Mouse (Mus musculus): ENCODE results near the gene Tfpi. TPM values are rescaled to one million over a fixed set of nuclear protein-coding genes. Genes with fewer than 3 reads are reported as not detected.
"Not testable (repeated sequence)": the region's sequence is repeated elsewhere in the genome, so short reads cannot be mapped to it uniquely, and the experiment has no call there.

Tfpi gene
- polyA plus RNA-seq, 1 experiment from 2014 or later, result 24.6 TPM

DNA sequence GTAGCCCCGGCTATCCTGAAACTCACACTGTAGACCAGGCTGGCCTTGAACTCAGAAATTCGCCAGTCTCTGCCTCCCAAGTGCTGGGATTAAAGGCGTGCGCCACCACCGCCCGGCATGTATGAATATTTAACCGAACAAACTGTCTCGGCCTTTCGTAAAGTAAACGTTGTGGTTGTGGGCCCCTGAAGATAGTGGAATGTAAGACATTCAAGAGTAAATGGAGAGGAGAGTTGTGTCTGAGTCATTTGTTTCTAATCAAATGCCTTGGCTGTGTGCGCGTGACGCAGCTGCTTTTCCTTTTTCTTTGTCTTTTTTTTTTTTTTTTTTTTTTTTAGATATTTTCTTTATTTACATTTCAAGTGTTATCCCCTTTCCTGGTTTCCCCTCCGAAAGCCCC, 88.0 kb downstream of the Tfpi start:
- not testable (repeated sequence) for H3K4me3 ChIP-seq (replicated peaks); H3K27me3 ChIP-seq; ATAC-seq (ENCODE audit: insufficient number of reproducible peaks, low FRiP score, low TSS enrichment, low read depth); H3K9me3 ChIP-seq (replicated peaks); H3K27ac ChIP-seq (replicated peaks); H3K36me3 ChIP-seq; H3K4me1 ChIP-seq; H3K4me2 ChIP-seq (replicated peaks); H3K9ac ChIP-seq
- 57% methylated on average over 14 of the region's 14 CpGs for WGBS

DNA sequence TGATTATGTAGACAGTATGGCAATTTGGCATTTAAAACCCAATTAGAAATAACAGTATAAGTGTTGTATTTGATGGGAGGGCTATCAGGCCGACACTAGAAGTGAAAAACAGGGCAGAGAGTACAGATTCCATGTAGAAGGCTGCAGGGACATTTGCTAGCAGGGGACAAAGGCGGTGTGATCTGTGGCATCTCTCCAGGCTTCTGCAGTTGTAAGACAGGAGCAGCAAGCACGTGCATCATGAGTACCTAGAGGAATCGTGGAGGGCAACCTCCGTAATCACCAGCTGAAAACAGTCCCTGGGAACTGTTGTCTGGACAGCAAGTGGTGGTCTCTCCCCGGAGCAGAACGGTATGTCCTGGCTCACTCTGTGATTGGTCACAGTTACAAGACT, 88.6 kb downstream of the Tfpi start:
- peaks cover 3% of the 10 kb centered on the region; the same call in 1 of the 2 replicates for H3K4me1 ChIP-seq
- 61% methylated on average over 7 of the region's 7 CpGs for WGBS
- H3K4me2 ChIP-seq (replicated peaks), result no peak overlapping the region
- no peak overlapping the region for H3K27ac ChIP-seq (replicated peaks)
- ATAC-seq (ENCODE audit: insufficient number of reproducible peaks, low FRiP score, low TSS enrichment, low read depth), result no peak
- no peaks in the 10 kb centered on the region for H3K27me3 ChIP-seq
- no peaks in the 10 kb centered on the region for H3K9me3 ChIP-seq (replicated peaks)
- H3K4me3 ChIP-seq (replicated peaks), result no peak overlapping the region
- no peak overlapping the region for H3K9ac ChIP-seq
- H3K36me3 ChIP-seq, result no peaks in the 10 kb centered on the region

DNA sequence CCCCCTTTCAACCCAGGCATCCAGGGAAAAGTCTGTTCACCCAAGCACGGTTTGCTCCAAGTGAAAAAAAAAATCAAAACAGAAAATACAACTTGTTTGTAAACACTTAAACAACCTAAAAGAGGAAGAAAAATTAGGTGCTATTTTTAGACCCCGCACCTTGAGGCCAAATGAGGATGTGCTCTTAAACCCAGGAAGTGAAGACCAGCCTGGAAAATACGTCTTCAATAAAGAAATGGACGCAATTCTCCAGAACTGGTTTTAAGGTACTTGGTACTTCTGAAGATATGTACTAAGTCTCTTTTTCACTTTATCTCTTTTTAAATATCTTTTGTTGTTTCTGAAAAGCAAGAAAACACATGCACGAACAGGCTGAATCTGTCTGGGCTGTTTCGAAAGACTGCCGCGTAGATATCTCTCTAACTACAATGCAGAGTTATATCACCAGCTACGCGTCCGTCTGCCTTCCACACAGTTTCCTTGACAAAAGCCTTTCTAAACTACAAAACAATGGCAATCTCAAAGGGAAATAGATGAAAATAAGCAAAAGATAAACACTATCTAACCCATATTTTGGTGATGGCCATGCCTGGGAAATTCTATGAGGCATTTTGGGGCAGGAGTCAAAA, 89.1 kb downstream of the Tfpi start:
- Histone ChIP-seq H3K4me3 (replicated peaks) (peak overlapping the region; percentile 18), H3K27me3 (no peaks in the 10 kb centered on the region), H3K4me1 (peaks cover 3% of the 10 kb centered on the region; the same call in 1 of the 2 replicates), H3K36me3 (no peaks in the 10 kb centered on the region), H3K9ac (no peak overlapping the region), H3K9me3 (replicated peaks) (no peaks in the 10 kb centered on the region), H3K27ac (replicated peaks) (peak overlapping the region; percentile 40), H3K4me2 (replicated peaks) (peak overlapping the region; percentile 40)
- no peak for ATAC-seq (ENCODE audit: insufficient number of reproducible peaks, low FRiP score, low TSS enrichment, low read depth)
- 57% methylated on average over 11 of the region's 11 CpGs for WGBS

DNA sequence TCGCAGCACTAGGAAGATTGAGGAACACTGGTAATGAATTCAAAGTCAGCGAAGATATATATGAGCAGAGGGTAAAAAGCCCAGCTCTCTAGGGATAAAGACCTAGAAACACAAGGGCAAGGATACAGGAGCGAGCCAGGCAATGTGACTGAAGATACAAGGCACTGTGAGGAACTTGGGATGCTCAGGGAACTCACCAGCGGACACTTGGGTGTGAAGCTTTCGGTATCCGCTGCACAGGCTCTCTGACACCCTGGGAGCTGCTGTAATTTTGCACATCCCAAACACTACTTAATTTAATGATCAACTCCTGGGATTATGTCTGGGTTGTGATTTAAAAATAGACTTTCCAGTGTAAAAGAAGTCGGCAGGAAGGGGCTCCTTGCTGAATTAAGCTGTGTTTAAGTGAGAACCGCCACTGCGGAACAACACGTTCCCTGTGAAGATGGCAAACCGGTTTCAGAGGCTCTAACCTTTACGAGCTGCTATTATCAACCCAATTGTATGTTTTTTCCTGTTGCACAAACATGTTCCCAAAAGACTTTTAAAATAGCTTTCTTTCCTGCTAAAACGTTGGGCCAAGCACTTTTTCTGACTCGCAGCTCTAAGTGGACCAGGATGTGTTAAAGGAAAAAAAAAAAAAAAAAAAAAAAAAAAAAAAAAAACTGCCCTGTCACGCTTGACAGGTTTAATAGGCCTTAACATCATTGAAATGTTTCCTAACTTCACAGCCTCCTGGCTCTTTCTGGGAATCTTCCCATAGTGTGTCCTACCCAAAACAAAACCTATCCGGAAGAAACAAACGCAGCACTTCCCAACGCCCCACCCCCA, 89.8 kb downstream of the Tfpi start:
- H3K27ac ChIP-seq (replicated peaks), result peak overlapping the region; percentile 40

DNA sequence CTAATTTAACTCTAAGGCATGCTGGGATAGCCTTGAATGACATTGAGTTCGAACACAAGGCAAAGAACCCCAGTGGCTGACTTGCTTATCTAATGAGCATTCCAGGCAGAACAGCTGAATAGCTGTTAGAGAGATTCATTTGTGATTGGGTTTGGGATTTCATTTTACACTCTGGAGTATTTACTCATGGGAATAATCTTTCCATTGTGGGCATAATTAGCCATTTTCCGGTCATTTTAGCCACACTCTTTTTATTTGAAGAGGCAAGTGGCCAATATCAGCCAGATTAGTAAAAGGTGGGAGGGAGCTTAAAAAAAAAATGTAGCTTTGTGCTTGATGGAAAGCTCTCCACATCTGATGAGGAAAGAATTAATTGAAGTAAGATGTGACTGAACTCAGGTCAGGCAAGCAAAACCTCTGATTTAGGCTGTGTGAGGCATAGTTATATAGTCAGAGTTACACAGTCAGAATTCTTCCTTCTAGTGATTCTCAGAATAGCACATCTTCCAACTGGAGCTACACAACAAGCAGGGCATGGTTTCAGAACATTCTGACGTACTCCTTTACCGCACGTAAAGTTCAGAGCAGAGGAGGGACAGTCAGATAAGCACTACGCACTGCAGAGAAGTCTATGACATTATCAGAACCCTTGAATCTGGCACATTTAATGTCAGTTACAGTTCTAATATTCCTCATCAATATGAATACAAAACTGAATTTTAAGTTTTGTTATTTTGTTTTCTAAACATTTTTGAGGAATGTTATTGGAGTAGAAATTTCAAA, 91.5 kb downstream of the Tfpi start:
- H3K4me2 ChIP-seq (replicated peaks), result no peak overlapping the region
- H3K27me3 ChIP-seq, result no peaks in the 10 kb centered on the region
- peaks cover 3% of the 10 kb centered on the region; the same call in 1 of the 2 replicates for H3K4me1 ChIP-seq
- H3K9me3 ChIP-seq (replicated peaks), result no peaks in the 10 kb centered on the region
- no peak overlapping the region for H3K9ac ChIP-seq
- H3K27ac ChIP-seq (replicated peaks), result no peak overlapping the region
- 70% methylated on average over 6 of the region's 6 CpGs for WGBS
- H3K4me3 ChIP-seq (replicated peaks), result no peak overlapping the region
- H3K36me3 ChIP-seq, result no peaks in the 10 kb centered on the region
- ATAC-seq (ENCODE audit: insufficient number of reproducible peaks, low FRiP score, low TSS enrichment, low read depth), result no peak

More for the DNA sequence above, 89.8 kb downstream of the Tfpi start:
- Histone ChIP-seq H3K9ac (no peak overlapping the region), H3K4me3 (replicated peaks) (peak overlapping the region; percentile 18), H3K4me2 (replicated peaks) (peak overlapping the region; percentile 40), H3K9me3 (replicated peaks) (no peaks in the 10 kb centered on the region), H3K27me3 (no peaks in the 10 kb centered on the region), H3K4me1 (peaks cover 3% of the 10 kb centered on the region; the same call in 1 of the 2 replicates), H3K36me3 (no peaks in the 10 kb centered on the region)
- no peak for ATAC-seq (ENCODE audit: insufficient number of reproducible peaks, low FRiP score, low TSS enrichment, low read depth)
- 33% methylated on average over 18 of the region's 18 CpGs for WGBS

DNA sequence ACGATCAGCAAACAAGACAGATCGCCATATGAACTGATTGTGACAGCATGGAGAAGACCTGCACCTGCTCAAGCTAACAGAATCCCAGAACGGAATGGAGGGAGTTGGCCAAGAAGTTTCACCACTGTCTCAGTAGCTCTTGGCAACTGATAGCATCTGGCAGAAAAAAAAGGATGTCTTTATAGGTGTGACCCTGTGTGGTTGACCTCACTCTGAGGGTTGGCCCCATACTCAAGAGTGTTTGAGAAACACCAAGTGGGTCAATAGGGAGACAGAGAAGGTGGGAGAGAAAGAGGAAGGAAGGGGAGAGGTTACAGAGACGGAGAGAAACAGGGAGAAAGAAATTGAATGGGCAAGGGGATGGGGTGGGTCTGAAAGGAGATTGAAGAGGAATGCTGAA, 92.7 kb downstream of the Tfpi start:
- H3K36me3 ChIP-seq, result no peaks in the 10 kb centered on the region
- no peaks in the 10 kb centered on the region for H3K9me3 ChIP-seq (replicated peaks)
- H3K27ac ChIP-seq (replicated peaks), result no peak overlapping the region
- H3K4me2 ChIP-seq (replicated peaks), result no peak overlapping the region
- H3K4me3 ChIP-seq (replicated peaks), result no peak overlapping the region
- no peak overlapping the region for H3K9ac ChIP-seq
- 78% methylated on average over 4 of the region's 4 CpGs for WGBS
- no peak for ATAC-seq (ENCODE audit: insufficient number of reproducible peaks, low FRiP score, low TSS enrichment, low read depth)
- peaks cover 3% of the 10 kb centered on the region; the same call in 1 of the 2 replicates for H3K4me1 ChIP-seq
- H3K27me3 ChIP-seq, result no peaks in the 10 kb centered on the region

Other genes starting within 250 kb of the Tfpi start
- gene Calcrl, start 51.4 kb downstream of the Tfpi start, polyA plus RNA-seq (2015; fragmentation: Nextera tagmentation; extraction: Ambion mirVana), result 18.2 and 22.2 TPM in 2 replicates
- gene Ctnnd1, start 174.0 kb upstream of the Tfpi start, polyA plus RNA-seq (2015; fragmentation: Nextera tagmentation; extraction: Ambion mirVana), result 49.9 and 52.7 TPM in 2 replicates
- gene Btbd18, start 182.3 kb upstream of the Tfpi start, polyA plus RNA-seq (2015; fragmentation: Nextera tagmentation; extraction: Ambion mirVana), result 0.16 and 0.27 TPM in 2 replicates
- 230 and 231 TPM in 2 replicates for gene Selenoh, start 194.0 kb upstream of the Tfpi start, polyA plus RNA-seq (2015; fragmentation: Nextera tagmentation; extraction: Ambion mirVana)
- not detected in 2 replicates for gene Gm28635, start 201.3 kb upstream of the Tfpi start, polyA plus RNA-seq (2015; fragmentation: Nextera tagmentation; extraction: Ambion mirVana)
- gene Med19, start 201.6 kb upstream of the Tfpi start, polyA plus RNA-seq (2015; fragmentation: Nextera tagmentation; extraction: Ambion mirVana), result 31.3 and 34.0 TPM in 2 replicates
- 92.6 and 96.0 TPM in 2 replicates for gene Tmx2, start 202.4 kb upstream of the Tfpi start, polyA plus RNA-seq (2015; fragmentation: Nextera tagmentation; extraction: Ambion mirVana)
- gene Zdhhc5, start 238.4 kb upstream of the Tfpi start, polyA plus RNA-seq (2015; fragmentation: Nextera tagmentation; extraction: Ambion mirVana), result 28.1 and 28.9 TPM in 2 replicates

All from embryonic facial prominence, embryonic 15.5 days (tissue).